Mouse (Mus musculus): ENCODE data around the gene Igf2. TPM values are rescaled to one million over a fixed set of nuclear protein-coding genes. Genes with fewer than 3 reads are reported as not detected.

Igf2 gene
- total RNA-seq, 2 experiments from 2014 or later, result 104 to 130 TPM

DNA sequence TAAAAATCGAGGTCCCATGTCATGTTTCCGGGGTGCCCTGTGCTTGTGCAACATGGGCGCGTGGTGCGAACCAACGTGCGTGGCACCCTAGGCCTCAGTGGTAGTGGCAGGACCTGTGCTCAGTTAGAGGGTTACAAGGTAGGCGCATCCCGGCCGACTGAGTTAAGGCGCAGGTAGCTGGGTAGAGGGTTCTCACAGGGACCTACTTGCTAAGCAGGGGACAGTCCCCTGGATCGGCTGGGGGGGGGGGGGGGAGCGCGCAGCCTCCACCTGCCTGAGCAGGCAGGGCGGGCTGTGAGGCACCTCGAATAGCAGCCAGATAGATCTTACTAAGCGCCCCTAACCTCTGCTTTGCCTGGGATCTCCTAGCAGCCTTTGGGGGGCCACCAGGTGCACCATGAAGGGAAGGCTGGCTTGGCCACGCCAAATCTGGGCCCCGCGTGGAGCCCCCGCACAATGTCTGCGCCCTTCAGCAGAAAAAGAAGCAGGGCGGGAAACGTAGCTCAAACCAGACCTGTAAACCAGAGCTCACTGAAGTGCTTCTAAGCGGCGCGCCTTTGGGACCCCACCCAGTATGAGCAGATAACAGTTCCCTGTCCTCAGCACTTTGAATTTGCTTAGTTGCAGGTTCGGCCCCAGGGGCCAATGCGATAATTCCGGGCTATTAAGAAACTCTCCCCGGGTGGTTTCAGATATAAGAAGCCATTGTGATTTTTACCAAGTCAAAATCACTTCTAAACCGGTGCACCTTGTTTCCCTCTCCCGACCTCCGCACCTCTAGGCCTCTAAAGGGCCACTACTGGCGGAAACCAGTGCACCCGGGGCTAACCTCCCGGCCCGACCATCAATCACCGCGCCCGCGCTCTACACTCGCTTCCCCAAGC, 6.6 kb downstream of the Igf2 start:
- intact Hi-C loops (cut with DNase I), result no loop called here
- DNase-seq (ENCODE audit: low spot score in 2 of 2), result no peak

DNA sequence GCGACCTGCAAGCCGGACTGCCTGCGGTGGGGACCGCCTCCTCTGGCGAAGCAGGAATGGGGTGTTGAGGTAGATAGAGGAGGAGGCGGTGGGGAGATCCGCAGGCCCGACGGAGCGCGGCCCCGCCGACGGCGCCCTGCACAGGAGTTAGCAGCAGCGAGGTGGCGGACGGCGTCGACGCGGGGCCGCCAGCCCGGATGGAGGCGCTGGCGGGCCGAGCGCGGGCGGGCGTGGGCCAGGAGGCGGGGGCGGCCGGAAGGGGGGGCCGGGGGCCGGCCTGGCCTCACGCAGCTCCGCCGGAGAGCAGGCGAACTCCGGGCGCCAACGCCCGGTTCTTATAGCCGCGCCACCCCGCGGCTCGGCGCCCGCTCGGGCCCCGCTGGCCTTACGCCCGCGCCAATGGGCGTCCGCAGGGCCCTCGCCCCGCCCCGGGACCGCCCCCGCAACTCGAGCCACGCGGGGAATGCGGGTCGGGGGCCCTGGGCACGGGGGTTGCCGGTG, 7.4 kb downstream of the Igf2 start:
- no peak for DNase-seq (ENCODE audit: low spot score in 2 of 2)
- intact Hi-C loops (cut with DNase I), result no loop called here

DNA sequence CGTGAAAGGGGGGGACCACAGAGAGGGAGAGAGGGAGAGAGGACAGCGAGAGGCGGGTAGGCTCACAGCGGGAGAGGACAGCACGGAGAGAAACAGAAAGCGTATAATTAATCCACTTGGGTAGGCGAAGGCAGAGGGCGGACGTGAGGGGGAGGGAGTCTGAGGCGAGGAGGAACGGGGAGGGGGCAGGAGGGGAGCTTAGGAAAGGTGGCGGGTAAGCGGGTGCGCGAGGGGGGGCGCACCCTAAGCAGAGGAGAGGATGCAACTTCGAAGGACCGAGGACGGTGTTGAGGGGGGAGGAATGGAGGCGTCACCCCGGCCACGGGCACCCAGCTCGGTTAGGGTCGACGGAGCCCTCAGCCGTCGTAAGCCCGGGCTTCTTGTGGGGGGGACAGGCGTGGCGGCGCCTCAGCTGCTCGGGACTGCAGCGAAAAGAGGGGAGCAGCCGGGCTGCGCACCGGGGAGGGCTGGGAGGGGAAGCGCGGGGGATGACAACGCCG, 7.9 kb downstream of the Igf2 start:
- DNase-seq (ENCODE audit: low spot score in 2 of 2), result no peak
- intact Hi-C loops (cut with DNase I), result no loop called here

DNA sequence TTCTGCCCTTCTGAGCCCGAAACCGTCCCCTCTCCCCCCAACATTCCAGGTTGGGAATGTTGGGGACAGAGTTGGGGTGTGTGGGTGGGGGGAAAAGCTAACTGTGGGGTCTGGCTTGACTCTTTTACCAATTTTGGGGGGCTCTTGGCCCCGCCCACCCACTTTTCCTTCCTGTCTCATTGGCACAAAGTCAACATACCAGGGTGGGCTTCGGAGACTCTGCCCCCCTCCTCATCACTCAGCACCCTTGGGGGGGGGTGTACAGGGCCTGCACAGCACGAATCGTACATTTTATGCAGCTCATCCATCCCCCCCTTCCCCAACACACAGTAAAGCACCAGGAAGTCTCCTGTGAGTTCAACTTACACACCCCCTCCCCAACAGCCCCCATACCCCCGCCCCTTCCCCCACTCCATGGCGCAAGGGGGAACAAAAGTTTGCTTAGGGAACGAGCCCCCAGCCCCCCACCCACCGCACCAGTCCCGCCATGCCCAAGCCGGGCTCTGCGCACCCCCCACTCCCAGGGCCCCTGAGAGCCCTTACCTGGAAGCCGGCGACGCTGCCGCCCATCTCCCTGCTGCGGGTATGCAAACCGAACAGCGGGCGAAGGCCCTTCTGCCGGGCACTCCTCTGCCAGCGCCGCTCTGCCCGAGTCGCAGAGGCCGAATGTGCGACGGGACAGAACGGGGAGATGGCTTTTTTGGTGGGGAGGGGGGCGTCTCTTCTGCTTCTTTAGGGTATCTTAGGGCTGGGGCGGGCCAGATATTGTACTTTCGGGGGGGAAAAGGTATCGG, 8.6 kb downstream of the Igf2 start:
- DNase-seq (ENCODE audit: low spot score in 2 of 2), result no peak
- intact Hi-C loops (cut with DNase I), result no loop called here

DNA sequence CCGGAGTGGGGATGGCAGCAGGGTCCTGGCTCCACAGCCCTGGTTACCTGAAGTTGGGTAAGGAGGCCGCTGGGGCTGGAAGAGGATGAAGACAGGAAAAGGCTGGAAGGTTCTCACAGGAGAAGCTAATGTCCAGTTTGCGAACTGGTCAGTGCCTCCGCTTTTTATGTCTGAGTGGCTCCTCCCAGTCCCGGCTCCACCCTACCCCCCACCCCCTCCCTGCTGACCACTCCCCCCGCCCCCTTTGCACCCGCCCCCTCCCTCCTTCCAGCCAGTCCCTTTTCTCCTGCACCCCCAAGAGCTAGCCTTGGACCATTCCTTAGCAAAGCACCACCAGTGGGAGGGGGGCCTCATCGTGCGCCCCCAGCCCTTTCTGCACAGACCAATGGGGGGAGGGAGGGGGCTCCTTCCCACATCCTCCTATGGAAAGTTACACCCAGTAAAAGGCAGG, 9.2 kb downstream of the Igf2 start:
- DNase-seq (ENCODE audit: low spot score in 2 of 2), result no peak
- intact Hi-C loops (cut with DNase I), result no loop called here

DNA sequence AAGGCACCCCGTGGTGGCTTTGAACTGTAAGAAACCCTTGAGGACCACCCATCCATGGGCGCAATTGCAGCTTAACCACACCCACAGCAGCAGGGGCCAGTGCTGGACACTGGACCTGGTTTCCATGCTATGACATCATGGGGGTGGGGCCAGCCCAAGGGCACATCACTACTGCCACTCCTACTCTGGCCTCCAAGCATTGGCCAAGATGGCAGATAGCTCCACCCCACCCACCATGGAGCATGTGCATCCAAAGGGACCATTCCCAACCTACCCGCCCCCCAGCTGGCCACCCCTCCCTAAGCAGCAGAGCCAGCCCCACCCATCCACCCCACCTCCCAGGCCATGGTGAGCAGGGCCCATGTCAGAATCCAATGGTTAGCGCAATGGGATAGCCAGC, 10.6 kb downstream of the Igf2 start:
- intact Hi-C loops (cut with DNase I), result no loop called here
- no peak for DNase-seq (ENCODE audit: low spot score in 2 of 2)

DNA sequence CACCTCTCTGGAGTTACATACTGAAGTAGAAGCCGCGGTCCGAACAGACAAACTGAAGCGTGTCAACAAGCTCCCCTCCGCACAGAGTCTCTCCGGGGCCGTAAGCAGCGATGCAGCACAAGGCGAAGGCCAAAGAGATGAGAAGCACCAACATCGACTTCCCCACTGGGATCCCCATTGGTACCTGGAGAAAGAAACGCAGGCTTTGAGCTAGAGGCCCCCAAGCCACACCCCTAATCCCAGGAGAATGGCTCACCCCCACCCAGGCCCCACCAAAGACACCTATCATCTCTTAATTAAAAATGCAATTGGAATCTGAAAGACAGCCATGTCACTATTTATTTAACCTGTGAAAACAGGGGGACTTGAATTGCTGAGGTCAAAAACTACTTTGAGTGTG, 11.0 kb downstream of the Igf2 start:
- DNase-seq (ENCODE audit: low spot score in 2 of 2), result no peak
- intact Hi-C loops (cut with DNase I), result no loop called here

DNA sequence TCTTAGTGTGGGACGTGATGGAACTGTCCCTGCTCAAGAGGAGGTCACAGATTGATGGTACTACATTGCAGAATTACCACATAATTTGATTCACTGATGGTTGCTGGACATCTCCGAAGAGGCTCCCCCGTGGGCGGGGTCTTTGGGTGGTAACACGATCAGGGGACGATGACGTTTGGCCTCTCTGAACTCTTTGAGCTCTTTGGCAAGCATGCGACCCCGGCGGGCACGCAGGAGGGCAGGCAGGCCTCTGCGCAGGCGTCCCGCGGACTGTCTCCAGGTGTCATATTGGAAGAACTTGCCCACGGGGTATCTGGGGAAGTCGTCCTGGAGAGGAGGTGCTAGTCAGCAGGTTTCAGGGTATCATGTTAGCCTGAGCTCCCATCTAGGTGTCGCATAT, 12.9 kb downstream of the Igf2 start:
- intact Hi-C loops (cut with DNase I), result no loop called here
- no peak for DNase-seq (ENCODE audit: low spot score in 2 of 2)

DNA sequence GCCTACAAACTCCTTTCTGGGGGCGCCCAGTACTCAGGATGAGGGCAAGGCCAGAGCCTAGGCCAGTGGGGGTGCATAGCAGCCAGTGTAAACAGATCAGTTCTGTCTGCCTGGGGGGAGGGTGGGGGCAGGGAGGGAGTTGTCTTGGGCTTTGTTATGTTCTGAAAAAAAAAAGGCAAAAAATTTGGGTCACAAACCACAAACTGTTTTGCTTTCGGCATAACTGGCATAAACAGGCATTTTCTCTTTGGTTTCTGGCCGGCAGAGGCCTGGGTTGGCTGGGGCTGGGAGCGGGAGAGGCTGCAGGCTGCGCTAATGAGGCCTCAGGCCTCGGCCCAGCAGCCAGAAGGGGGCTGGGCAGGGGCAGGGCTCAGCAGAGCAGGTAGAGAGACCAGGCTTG, 19.9 kb downstream of the Igf2 start:
- intact Hi-C loops (cut with DNase I), result no loop called here
- no peak for DNase-seq (ENCODE audit: low spot score in 2 of 2)

DNA sequence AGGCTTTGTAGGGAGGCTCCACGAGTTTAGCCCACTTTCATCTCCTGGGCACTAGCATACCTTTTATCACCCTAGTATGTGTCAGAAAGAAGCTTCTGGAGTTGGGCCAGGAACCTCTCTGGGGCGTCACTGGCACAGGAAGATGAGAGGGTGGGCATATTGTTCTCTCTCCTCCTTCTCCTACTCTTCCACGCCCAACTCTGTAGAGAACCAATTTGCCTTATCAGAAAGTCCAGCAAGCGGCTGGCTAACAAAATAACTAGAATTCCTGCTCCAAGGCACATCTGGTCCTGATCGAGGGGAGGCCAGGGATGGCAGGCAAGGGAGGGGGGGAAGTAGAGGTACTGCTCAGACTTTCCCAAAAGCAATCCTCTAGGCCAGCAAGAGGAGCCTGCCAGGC, 21.6 kb downstream of the Igf2 start:
- DNase-seq (ENCODE audit: low spot score in 2 of 2), result no peak
- intact Hi-C loops (cut with DNase I), result no loop called here

DNA sequence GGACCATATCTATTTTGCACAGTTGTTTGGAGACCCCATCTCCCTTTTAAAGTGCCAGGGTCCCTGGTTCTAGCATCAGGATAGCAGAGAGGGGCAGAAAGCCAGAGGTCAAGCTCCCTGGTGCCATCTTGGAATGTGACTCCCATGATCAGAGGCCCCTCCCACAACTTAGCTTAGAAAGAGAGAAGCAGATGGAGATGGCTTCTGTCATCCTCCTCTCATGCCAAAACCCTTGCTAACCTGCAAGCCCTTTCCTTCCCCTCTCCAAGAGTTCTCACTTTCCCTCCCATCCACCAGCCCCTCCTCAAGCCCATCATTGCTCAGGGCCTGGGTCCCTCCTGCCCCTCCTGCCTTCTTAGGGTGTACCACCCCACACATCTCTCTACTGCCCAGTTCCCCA, 30.4 kb downstream of the Igf2 start:
- DNase-seq (ENCODE audit: low spot score in 2 of 2), result no peak
- intact Hi-C loops (cut with DNase I), result no loop called here

DNA sequence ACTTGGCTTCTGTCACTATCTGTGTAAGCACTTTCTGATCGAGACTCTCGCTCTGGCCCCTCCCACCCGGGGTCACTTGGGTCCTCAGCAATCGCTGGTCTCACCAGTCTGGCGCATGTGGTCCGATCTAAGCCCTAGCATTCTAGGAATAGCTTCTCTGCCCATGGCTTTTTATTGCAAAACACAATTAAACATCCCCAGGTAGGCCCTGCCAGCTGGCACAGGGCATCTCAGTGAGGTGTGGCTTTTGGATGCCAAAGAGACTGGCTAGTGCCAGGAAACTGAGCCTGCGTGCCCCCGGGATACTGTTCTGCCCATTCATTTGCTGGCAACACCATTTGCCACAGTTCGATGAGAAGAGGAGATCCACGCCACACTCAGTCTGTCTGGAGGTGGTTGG, 35.9 kb downstream of the Igf2 start:
- intact Hi-C loops (cut with DNase I), result no loop called here
- no peak for DNase-seq (ENCODE audit: low spot score in 2 of 2)

DNA sequence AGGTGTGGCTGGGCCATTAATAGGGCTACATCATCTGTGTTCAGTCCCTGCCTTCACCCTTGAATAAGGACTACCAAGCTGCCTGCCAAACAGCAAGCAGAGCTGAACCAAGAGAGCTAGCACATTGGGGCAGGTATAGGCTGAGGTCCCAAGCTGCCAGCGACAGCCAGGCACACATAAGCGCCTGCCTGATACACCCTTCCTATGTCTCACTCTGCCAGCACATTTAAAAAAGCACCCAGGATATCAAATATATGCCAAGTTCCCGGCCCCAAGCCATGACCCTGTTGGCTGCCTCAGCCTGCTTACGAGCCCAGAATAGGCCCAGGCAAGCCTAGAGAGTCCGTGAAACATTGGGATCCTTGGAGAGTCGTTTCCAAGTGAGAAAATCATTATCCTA, 36.8 kb downstream of the Igf2 start:
- DNase-seq (ENCODE audit: low spot score in 2 of 2), result no peak
- intact Hi-C loops (cut with DNase I), result no loop called here

DNA sequence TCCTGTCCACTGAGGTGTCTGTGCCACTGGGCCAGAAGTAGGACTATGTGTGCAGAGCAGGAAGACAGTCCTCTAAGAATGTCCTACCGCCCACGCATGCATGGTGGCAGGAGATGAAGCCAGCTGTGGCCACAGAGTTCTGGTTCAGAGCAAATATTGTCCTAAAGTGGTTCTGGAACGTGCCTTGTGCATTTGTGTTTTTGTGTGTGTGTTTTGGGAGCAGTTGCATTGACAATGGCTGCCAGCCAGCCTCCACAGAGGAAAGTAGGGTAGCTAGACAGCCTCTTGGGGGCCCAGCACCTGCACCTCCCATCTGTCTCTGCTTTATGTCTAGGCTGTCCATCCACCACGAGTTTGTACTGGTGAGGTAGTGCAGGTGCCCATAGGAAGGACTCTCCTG, 44.4 kb downstream of the Igf2 start:
- DNase-seq (ENCODE audit: low spot score in 2 of 2), result peak in 1 of 2 experiments; percentile 14
- intact Hi-C loops (cut with DNase I), result no loop called here

DNA sequence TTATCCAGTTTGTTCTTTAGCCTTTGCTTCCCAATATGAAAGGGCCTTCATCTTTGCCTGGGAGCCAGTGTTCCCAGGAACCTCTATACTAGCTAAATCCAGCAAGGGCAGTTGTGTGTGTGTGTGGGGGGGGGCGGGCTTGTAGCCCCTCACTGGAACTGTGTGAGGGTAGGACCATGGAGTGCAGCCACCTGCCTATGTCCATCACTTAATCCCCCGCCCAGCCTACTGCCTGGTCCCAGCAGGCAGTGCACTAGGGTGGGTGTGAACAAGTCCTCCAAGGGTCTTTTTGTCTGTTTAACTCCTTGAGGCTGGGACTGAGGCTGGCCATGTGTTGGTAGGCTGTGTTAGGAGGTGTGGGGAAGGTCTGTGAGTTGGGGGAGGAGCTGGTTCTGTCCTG, 53.5 kb downstream of the Igf2 start:
- DNase-seq (ENCODE audit: low spot score in 2 of 2), result no peak
- intact Hi-C loops (cut with DNase I), result no loop called here

DNA sequence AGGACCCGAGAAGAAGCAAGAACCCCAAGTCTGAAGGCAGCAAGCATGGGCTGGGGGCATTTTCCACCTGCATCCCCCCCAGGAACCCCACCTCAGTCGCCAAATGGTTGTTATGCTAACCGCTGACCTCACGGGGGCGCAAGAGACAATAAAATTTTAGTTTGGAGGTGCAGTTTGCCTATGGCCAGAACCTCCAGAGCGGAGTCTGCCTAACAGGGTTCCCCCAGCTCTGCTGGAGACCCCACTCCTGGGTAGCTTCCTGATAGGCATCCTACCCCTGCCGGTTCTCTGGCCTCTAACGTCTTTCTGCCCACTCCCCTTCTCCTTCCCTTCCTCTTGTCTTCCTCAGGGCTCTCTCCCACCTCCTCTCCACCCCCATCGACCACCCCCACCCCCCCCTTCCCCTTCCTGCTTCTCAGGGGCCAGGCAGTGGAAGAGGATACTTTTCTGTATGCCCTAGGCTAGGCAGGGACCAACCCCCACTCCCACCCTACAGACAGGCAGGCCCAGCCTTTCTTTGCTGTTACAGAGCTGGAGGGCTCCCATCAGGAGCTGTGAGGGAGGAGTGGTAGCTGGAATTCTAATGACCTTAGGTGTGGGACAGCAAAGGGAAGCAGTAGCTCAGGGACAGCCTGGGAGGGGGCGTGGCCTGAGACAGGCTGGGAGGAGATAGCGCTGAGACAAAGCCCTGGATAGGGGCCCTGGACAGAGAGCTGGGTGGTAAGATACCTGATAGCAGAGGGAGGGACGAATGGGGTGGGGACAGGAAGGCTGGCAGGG, 55.8 kb downstream of the Igf2 start:
- DNase-seq (ENCODE audit: low spot score in 2 of 2), result peak; percentile 28 to 40
- intact Hi-C loops (cut with DNase I), result loop anchor here (1.0 kb wide), 1 partner anchor 61 kb away; no protein-coding TSS in a partner anchor

DNA sequence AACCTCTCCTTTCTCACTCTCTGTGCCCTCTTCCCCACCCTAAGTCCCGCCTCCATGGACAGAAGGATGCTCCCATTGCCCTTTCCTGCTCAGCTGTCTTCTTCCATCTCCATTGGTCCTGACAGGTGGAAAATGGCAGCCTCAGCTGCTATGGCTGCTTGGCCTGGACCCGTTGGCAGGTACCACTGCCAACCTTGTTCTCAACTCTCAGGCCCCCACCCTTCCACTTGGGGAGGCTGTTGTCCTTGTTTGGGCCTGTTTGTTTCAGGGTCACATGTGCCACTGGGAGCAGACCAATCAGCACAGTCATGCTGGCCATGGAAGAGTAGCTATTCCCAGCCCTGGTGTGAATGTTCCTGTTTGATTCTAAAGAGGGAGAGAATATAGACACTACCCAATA, 65.7 kb downstream of the Igf2 start:
- intact Hi-C loops (cut with DNase I), result no loop called here

More for the DNA sequence above, 65.7 kb downstream of the Igf2 start:
- no peak for DNase-seq (ENCODE audit: low spot score in 2 of 2)

All from left cerebral cortex, postnatal 25 days (tissue).